Mouse (Mus musculus) midbrain, embryonic 11.5 days (tissue): ENCODE data around the gene Yipf2. TPM values are rescaled to one million over a fixed set of nuclear protein-coding genes. Genes with fewer than 3 reads are reported as not detected.

Experiments
- ATAC-seq: fragments of 200-750 bp; cut with Nextera tagmentation; 2 replicates; pipeline ENCODE4 v1.8.0; 2017; ENCODE audit warnings: moderate TSS enrichment, moderate library complexity; ENCODE audit not compliant: low FRiP score
- DNase-seq: peaks from one replicate; pipeline ENCODE4 v3.0.0; 2015; ENCODE audit warnings: low spot score; ENCODE audit errors: missing footprints
- H3K27ac ChIP-seq: fragments of 300-500 bp; sonication (generic); 2 replicates; pipeline ENCODE4 v1.5.1; 2014; ENCODE audit warnings: low read depth, low read length
- H3K27me3 ChIP-seq: fragments of 300-500 bp; sonication (generic); 2 replicates; pipeline ENCODE4 v1.6.1; 2014; ENCODE audit warnings: mild to moderate bottlenecking, low read length, moderate library complexity, mixed read lengths; ENCODE audit not compliant: control insufficient read depth, insufficient read depth
- H3K36me3 ChIP-seq: fragments of 300-500 bp; sonication (generic); 2 replicates; pipeline ENCODE4 v1.6.1; 2014; ENCODE audit warnings: mild to moderate bottlenecking, low read length, moderate library complexity, mixed read lengths; ENCODE audit not compliant: control insufficient read depth, insufficient read depth
- H3K4me1 ChIP-seq: fragments of 300-500 bp; sonication (generic); 2 replicates; pipeline ENCODE4 v1.6.1; 2014; ENCODE audit warnings: low read length; ENCODE audit not compliant: control insufficient read depth, insufficient read depth
- H3K4me2 ChIP-seq: fragments of 300-500 bp; sonication (generic); 2 replicates; pipeline ENCODE4 v1.6.1; 2014; ENCODE audit warnings: mild to moderate bottlenecking, moderate library complexity
- H3K4me3 ChIP-seq: fragments of 300-500 bp; sonication (generic); 2 replicates; pipeline ENCODE4 v1.5.1; 2014; ENCODE audit warnings: low read depth, low read length
- H3K9ac ChIP-seq: fragments of 300-500 bp; sonication (generic); 2 replicates; pipeline ENCODE4 v1.6.1; 2014; ENCODE audit warnings: low read length
- H3K9me3 ChIP-seq: fragments of 300-500 bp; sonication (generic); 2 replicates; pipeline ENCODE4 v1.6.1; 2016; ENCODE audit warnings: low read length; ENCODE audit not compliant: control insufficient read depth
- WGBS: fragments of 180-500 bp; shearing (Covaris S2); extraction: QIAGEN DNeasy Blood & Tissue Kit; methylation state at CpG from one replicate; pipeline ENCODE4 v1.1.7; 2014; 5-methylcytosine and 5-hydroxymethylcytosine counted together
- polyA plus RNA-seq: library from polyadenylated mRNA; unstranded; fragments of >200 nt; fragmentation: Nextera tagmentation; extraction: Ambion mirVana; gene quantifications from 2 replicates; pipeline ENCODE4 v1.2.1, GENCODE M21; 2014

Yipf2 gene
- polyA plus RNA-seq, 1 experiment from 2014 or later = 14.8 TPM

- Histone ChIP-seq H3K4me2 (no peak overlapping the region), H3K9ac (no peak overlapping the region), H3K36me3 (peaks cover 13% of the 10 kb centered on the region), H3K27ac (no peak overlapping the region), H3K4me3 (no peak overlapping the region), H3K4me1 (no peaks in the 10 kb centered on the region), H3K9me3 (no peaks in the 10 kb centered on the region), H3K27me3 (no peaks in the 10 kb centered on the region)
- 91% methylated on average over 8 of the region's 8 CpGs for WGBS
- no peak for ATAC-seq
- DNase-seq = peak; percentile 72
Observed at GRCm38 (mm10) chr9:21568657-21569255, 23.9 kb downstream of the Yipf2 start.

- Histone ChIP-seq H3K9me3 (no peaks in the 10 kb centered on the region), H3K27ac (no peak overlapping the region), H3K36me3 (peaks cover 10% of the 10 kb centered on the region), H3K27me3 (no peaks in the 10 kb centered on the region), H3K4me1 (no peaks in the 10 kb centered on the region), H3K4me3 (no peak overlapping the region), H3K9ac (no peak overlapping the region), H3K4me2 (no peak overlapping the region)
- no peak for ATAC-seq
- no peak for DNase-seq
- WGBS = 89% methylated on average over 2 of the region's 2 CpGs
Observed at GRCm38 (mm10) chr9:21567051-21567450, 25.6 kb downstream of the Yipf2 start.

GRCm38 (mm10) chr9:21566538-21566937 lies 26.1 kb downstream of the Yipf2 start:
- ATAC-seq (no peak), DNase-seq (no peak)
- Histone ChIP-seq H3K4me3 (no peak overlapping the region), H3K27ac (no peak overlapping the region), H3K9me3 (no peaks in the 10 kb centered on the region), H3K9ac (no peak overlapping the region), H3K27me3 (no peaks in the 10 kb centered on the region), H3K4me1 (no peaks in the 10 kb centered on the region), H3K4me2 (no peak overlapping the region), H3K36me3 (peaks cover 9% of the 10 kb centered on the region)
- 94% methylated on average over 1 of the region's 1 CpGs for WGBS

- no peaks in the 10 kb centered on the region for H3K9me3 ChIP-seq
- H3K27me3 ChIP-seq = no peaks in the 10 kb centered on the region
- 88% methylated on average over 4 of the region's 4 CpGs for WGBS
- DNase-seq = no peak
- H3K4me3 ChIP-seq = no peak overlapping the region
- H3K4me2 ChIP-seq = no peak overlapping the region
- no peak overlapping the region for H3K9ac ChIP-seq
- ATAC-seq = no peak
- H3K36me3 ChIP-seq = peaks cover 6% of the 10 kb centered on the region
- no peak overlapping the region for H3K27ac ChIP-seq
- H3K4me1 ChIP-seq = no peaks in the 10 kb centered on the region
Observed at GRCm38 (mm10) chr9:21565004-21565586, 27.5 kb downstream of the Yipf2 start.

- ATAC-seq = no peak
- WGBS = 74% methylated on average over 1 of the region's 1 CpGs
- H3K4me3 ChIP-seq = no peak overlapping the region
- H3K9ac ChIP-seq = no peak overlapping the region
- H3K4me2 ChIP-seq = no peak overlapping the region
- no peaks in the 10 kb centered on the region for H3K4me1 ChIP-seq
- no peaks in the 10 kb centered on the region for H3K27me3 ChIP-seq
- no peak overlapping the region for H3K27ac ChIP-seq
- no peaks in the 10 kb centered on the region for H3K36me3 ChIP-seq
- H3K9me3 ChIP-seq = no peaks in the 10 kb centered on the region
- no peak for DNase-seq
Observed at GRCm38 (mm10) chr9:21564420-21564819, 28.2 kb downstream of the Yipf2 start.

- H3K36me3 ChIP-seq = no peaks in the 10 kb centered on the region
- no peaks in the 10 kb centered on the region for H3K4me1 ChIP-seq
- H3K27me3 ChIP-seq = no peaks in the 10 kb centered on the region
- 0 out of 2 replicates have a peak overlapping the region, but pooled peaks have one; percentile 27 for H3K27ac ChIP-seq
- no peak overlapping the region for H3K4me2 ChIP-seq
- no peak overlapping the region for H3K4me3 ChIP-seq
- DNase-seq (no peak), ATAC-seq (no peak)
- no peak overlapping the region for H3K9ac ChIP-seq
- WGBS = 95% methylated on average over 3 of the region's 3 CpGs
- no peaks in the 10 kb centered on the region for H3K9me3 ChIP-seq
Observed at GRCm38 (mm10) chr9:21559151-21559550, 33.5 kb downstream of the Yipf2 start.

GRCm38 (mm10) chr9:21558366-21558765 lies 34.3 kb downstream of the Yipf2 start:
- Histone ChIP-seq H3K9ac (no peak overlapping the region), H3K4me1 (no peaks in the 10 kb centered on the region), H3K36me3 (no peaks in the 10 kb centered on the region), H3K4me2 (no peak overlapping the region), H3K4me3 (no peak overlapping the region), H3K27me3 (no peaks in the 10 kb centered on the region), H3K27ac (no peak overlapping the region), H3K9me3 (no peaks in the 10 kb centered on the region)
- no peak for ATAC-seq
- DNase-seq = peak; percentile 8
- WGBS = 91% methylated on average over 4 of the region's 4 CpGs

- H3K4me3 ChIP-seq = no peak overlapping the region
- no peaks in the 10 kb centered on the region for H3K4me1 ChIP-seq
- WGBS = 91% methylated on average over 2 of the region's 2 CpGs
- DNase-seq (no peak), ATAC-seq (no peak)
- H3K4me2 ChIP-seq = no peak overlapping the region
- H3K36me3 ChIP-seq = no peaks in the 10 kb centered on the region
- no peak overlapping the region for H3K27ac ChIP-seq
- H3K27me3 ChIP-seq = no peaks in the 10 kb centered on the region
- no peak overlapping the region for H3K9ac ChIP-seq
- H3K9me3 ChIP-seq = no peaks in the 10 kb centered on the region
Observed at GRCm38 (mm10) chr9:21557556-21557955, 35.1 kb downstream of the Yipf2 start.

GRCm38 (mm10) chr9:21556996-21557395 lies 35.6 kb downstream of the Yipf2 start:
- Histone ChIP-seq H3K27me3 (no peaks in the 10 kb centered on the region), H3K36me3 (no peaks in the 10 kb centered on the region), H3K4me3 (no peak overlapping the region), H3K9me3 (no peaks in the 10 kb centered on the region), H3K4me2 (no peak overlapping the region), H3K27ac (no peak overlapping the region), H3K4me1 (no peaks in the 10 kb centered on the region), H3K9ac (no peak overlapping the region)
- no peak for ATAC-seq
- WGBS = 86% methylated on average over 2 of the region's 2 CpGs
- no peak for DNase-seq
